Comparison of ENCODE assay signal across 8 mouse cellular contexts in the genomic region with DNA sequence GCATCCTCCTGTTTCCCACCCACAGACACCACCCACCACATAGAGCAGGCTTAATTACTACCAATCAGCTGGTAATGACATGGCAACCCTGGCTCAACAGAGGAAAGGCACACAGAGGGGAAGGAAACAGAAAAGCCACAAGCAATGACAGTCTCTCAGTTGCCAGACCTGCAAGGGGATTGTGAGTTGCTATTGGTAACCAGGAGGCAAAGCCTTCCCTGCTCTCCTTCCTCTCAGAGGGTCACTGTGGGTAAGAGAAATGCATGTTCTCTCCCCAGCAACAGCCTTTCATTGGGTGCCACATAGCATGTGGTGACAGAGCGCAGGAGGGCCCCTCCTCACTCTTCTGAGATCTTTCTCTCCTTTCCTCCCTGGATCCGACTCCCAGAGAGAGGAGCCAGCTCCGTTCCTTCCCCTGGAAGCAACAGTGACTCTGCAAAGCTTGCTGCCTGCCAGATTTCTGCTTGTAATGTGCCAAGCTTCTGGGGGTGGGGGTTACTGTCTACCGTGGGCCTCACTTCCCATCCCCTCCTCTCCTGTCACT.
A peak's percentile ranks its signal among the peaks of the same experiment; 100 is the strongest.
DNase-seq lines count a peak whose midpoint lies in the region; ATAC-seq lines count a peak whose summit lies in the region.

No protein-coding gene starts in this region.

- no peaks in the 10 kb centered on the region for H3K36me3 ChIP-seq in intestine, embryonic 14.5 days (ENCODE audit: control insufficient read depth, insufficient read depth, low read length)
- H3K36me3 ChIP-seq in intestine, embryonic 16.5 days (ENCODE audit: control insufficient read depth, insufficient read depth, low read length) = no peaks in the 10 kb centered on the region
- H3K36me3 ChIP-seq in hindbrain, embryonic 16.5 days (ENCODE audit: control insufficient read depth, insufficient read depth, low read length) = peaks cover 6% of the 10 kb centered on the region; the same call in 1 of the 2 replicates

- H3K27ac ChIP-seq in intestine, embryonic 14.5 days (ENCODE audit: low read depth) = no peak overlapping the region
- no peak overlapping the region for H3K27ac ChIP-seq in intestine, embryonic 16.5 days (ENCODE audit: low read length)
- peak overlapping the region; percentile 44 for H3K27ac ChIP-seq in hindbrain, embryonic 16.5 days (ENCODE audit: low read depth, low read length)

- no peak overlapping the region for H3K4me2 ChIP-seq in intestine, embryonic 14.5 days (ENCODE audit: low read length)
- no peak overlapping the region for H3K4me2 ChIP-seq in intestine, embryonic 16.5 days (ENCODE audit: low read depth, low read length)
- no peak overlapping the region for H3K4me2 ChIP-seq in hindbrain, embryonic 16.5 days (ENCODE audit: low read length)

- no peak for ATAC-seq in intestine, embryonic 14.5 days (replicated peaks; ENCODE audit: low FRiP score, low TSS enrichment, low read depth)
- ATAC-seq in intestine, embryonic 16.5 days = no peak
- peak; percentile 93 for ATAC-seq in hindbrain, embryonic 16.5 days
- peak; percentile 40; the same call in 1 of the 2 replicates for ATAC-seq in megakaryocyte, adult 5-6 weeks (ENCODE audit: poor library complexity, severe bottlenecking)

- no peak overlapping the region for H3K9ac ChIP-seq in intestine, embryonic 14.5 days (ENCODE audit: low read length)
- no peak overlapping the region for H3K9ac ChIP-seq in intestine, embryonic 16.5 days (ENCODE audit: low read depth, low read length)
- H3K9ac ChIP-seq in hindbrain, embryonic 16.5 days (ENCODE audit: low read depth, low read length) = no peak overlapping the region

- DNase-seq in intestine, embryonic 14.5 days (ENCODE audit: low spot score) = peak; percentile 48
- DNase-seq in cerebellum, adult 9-11 months = peak; percentile 69
- DNase-seq in kidney, adult 9 months = no peak
- DNase-seq in kidney, adult 8-10 months = no peak
- DNase-seq in adrenal gland, adult (ENCODE audit: inconsistent age in 2 of 2, low spot score in 1 of 2) = no peak

- H3K9me3 ChIP-seq in intestine, embryonic 14.5 days (ENCODE audit: control insufficient read depth, low read length) = no peaks in the 10 kb centered on the region
- H3K9me3 ChIP-seq in intestine, embryonic 16.5 days (ENCODE audit: control insufficient read depth, low read length) = no peaks in the 10 kb centered on the region
- H3K9me3 ChIP-seq in hindbrain, embryonic 16.5 days (ENCODE audit: control insufficient read depth, low read length) = no peaks in the 10 kb centered on the region

- H3K4me1 ChIP-seq in intestine, embryonic 14.5 days (replicated peaks; ENCODE audit: control insufficient read depth, insufficient read depth, low read length) = 0 out of 2 replicates have a peak, but pooled peaks cover 3% of the 10 kb centered on the region
- peaks cover 3% of the 10 kb centered on the region; the same call in 1 of the 2 replicates for H3K4me1 ChIP-seq in intestine, embryonic 16.5 days (ENCODE audit: control insufficient read depth, insufficient read depth, low read length)
- peaks cover 27% of the 10 kb centered on the region for H3K4me1 ChIP-seq in hindbrain, embryonic 16.5 days (ENCODE audit: control insufficient read depth, insufficient read depth, low read depth, low read length)

- no peak overlapping the region for H3K4me3 ChIP-seq in intestine, embryonic 14.5 days (ENCODE audit: low read depth, low read length)
- no peak overlapping the region for H3K4me3 ChIP-seq in intestine, embryonic 16.5 days (ENCODE audit: low read length)
- H3K4me3 ChIP-seq in hindbrain, embryonic 16.5 days (ENCODE audit: low read length) = no peak overlapping the region

- H3K27me3 ChIP-seq in intestine, embryonic 14.5 days (replicated peaks; ENCODE audit: control insufficient read depth, insufficient read depth, low read length) = no peaks in the 10 kb centered on the region
- no peaks in the 10 kb centered on the region for H3K27me3 ChIP-seq in intestine, embryonic 16.5 days (replicated peaks; ENCODE audit: control insufficient read depth, insufficient read depth, low read length)
- no peaks in the 10 kb centered on the region for H3K27me3 ChIP-seq in hindbrain, embryonic 16.5 days (replicated peaks; ENCODE audit: control insufficient read depth, insufficient read depth, low read length)

- WGBS in intestine, embryonic 14.5 days = 44% methylated on average over 4 of the region's 4 CpGs
- 63% methylated on average over 4 of the region's 4 CpGs for WGBS in intestine, embryonic 16.5 days
- 55% methylated on average over 4 of the region's 4 CpGs for WGBS in hindbrain, embryonic 16.5 days

Comparison
In these comparisons a context has a peak if more than half of its experiments do, and no peak if none do; other contexts are left out.
1. ATAC-seq: peak in hindbrain, embryonic 16.5 days (single experiment) and megakaryocyte, adult 5-6 weeks (single experiment); none in intestine, embryonic 14.5 days (single experiment) and intestine, embryonic 16.5 days (single experiment).
2. DNase-seq: peak in intestine, embryonic 14.5 days (single experiment) and cerebellum, adult 9-11 months (single experiment); none in kidney, adult 9 months (single experiment), kidney, adult 8-10 months (0 of 2) and adrenal gland, adult (0 of 2).